Mouse (Mus musculus) neutrophil, adult 5-6 weeks (primary cell): ENCODE data around the gene Naa35. TPM values are rescaled to one million over a fixed set of nuclear protein-coding genes. Genes with fewer than 3 reads are reported as not detected.

Experiments
- ATAC-seq: fragments of 151-379, 151-347 bp; 2 replicates; pipeline ENCODE4 v1.8.0; 2017; ENCODE audit warnings: mild to moderate bottlenecking, moderate TSS enrichment; ENCODE audit not compliant: insufficient number of reproducible peaks, poor library complexity, low FRiP score, severe bottlenecking; ENCODE audit errors: extremely low read depth
- total RNA-seq: library from RNA; stranded (forward); fragments of 200-1000 nt; gene quantifications from 2 replicates; pipeline ENCODE4 v1.2.3, GENCODE M21; 2017

Naa35 gene
- total RNA-seq, 1 experiment from 2014 or later = 69.7 TPM

DNA sequence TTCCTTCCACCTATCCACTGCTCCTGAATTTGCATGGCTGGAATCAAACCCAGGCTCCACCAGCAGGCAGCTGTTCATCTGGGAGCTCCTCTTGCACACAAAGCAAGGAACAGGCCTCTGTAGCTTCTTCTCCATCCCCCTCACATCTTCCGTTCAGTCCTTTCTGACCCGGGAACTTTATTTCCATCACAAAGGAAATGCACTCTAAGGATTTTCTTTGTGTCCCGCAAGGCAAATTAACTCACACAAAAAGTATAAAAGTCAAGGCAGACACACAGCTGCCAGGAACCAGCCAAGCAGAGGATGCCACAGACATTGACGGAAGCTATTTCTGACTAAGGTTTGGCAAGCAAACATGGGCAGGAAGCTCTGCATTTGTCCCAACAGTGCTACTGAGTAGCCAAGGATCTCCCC lies 71.9 kb downstream of the Naa35 start:
- no peak for ATAC-seq

DNA sequence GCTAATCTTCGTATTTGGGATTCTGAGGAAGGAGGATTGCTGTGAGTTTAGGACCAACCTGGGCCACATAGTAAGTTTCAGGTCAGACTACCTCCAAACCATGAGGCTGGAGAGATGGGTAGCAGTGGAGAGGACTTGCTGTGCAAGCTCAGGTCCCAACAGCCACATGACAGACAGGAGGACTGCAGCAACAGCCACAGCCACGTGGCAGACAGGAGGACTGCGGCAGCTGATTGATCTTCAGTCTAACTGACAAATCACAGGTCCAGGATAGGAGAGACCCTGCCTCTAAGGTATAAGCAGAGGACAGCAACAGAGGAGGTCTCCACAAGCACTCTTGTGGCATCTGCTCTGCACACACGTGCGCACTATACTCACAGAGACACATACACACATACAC lies 72.7 kb downstream of the Naa35 start:
- ATAC-seq = no peak

DNA sequence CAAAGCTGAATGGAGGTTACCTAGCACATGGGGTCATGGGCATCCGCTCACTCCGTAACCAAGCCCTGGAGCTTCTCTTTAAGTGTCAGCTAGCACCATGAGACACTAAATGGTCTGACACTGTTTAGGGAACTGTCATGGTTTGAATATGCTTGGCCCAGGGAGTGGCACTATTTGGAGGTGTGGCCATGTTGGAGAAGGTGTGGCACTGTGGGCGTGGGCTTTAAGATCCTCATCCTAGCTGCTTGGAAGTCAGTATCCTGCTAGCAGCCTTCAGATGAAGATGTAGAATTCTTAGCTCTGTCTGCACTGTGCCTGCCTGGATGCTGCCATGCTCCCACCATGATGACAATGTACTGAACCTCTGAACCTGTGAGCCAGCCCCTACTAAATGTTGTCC lies 75.3 kb downstream of the Naa35 start:
- ATAC-seq = no peak

DNA sequence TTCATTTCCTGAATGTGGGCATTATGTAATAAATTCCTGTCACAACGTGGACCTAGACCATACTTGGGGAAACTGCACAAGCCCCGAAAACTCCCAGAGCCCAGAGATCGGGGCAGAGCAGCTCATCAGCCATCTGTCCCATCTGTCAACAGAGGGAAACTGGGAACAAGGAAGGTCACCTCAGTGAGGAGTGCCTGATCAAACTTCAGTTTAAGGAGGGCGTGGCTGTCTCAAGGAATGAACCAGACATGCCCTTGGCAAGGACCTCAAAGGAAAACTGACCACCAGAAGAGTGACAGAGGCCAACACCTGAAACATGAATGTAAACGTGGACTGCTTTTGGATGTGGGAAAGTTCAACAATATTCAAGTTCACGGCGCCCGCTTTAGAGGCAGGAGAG lies 76.3 kb downstream of the Naa35 start:
- ATAC-seq = no peak

DNA sequence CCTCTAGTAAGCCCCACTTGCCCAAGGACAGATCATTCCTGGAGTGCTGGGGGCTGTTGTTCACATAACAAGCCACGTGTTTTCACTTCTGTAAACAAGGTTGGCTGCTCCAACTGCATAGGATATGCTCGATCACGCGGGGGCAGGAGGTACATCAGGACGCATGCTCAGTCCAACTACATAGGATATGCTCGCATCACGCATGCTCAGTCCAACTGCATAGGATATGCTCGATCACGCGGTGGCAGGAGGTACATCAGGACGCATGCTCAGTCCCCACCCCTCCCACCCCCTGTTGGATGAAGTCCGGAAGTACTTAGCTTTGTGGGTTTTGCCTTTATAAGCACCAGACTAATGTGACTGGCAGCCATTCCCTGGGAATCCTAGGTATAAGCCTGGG lies 76.9 kb downstream of the Naa35 start:
- ATAC-seq = no peak

DNA sequence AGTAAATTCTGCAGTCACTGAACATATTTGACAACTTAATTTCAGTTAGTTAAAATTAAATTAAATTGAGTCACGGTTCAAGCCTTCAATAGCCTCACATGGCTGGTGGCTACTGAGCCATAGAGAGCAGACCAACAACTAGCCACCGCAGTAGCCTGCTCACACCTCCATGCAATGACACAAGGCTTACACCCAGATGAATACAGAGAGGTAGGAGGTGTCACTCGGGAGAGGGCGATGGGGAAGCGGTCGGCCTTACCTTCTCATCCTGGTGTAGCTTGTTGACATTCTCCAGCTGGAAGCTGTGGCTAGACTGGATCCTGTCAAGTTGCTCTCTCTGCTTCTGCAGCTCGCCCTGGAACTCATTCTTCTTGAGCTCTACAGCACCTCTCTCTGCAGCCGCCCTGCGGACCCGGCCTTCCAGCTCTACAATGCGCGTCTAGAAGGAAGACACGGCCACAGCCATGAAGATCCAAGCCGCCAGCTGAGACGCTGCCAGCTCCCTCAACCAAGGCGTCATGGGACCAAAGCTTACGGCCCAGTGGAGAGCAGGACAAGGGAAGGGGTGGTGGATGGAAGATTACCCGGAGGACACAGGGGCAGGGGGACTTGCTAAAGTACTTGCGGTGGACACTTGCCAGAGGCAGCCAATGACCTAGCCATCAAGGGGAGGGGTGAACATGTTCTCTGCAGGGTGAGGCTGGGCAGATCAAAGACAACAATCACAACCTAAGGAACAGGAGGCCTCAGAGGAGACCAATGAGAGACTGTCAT lies 79.1 kb downstream of the Naa35 start:
- no peak for ATAC-seq

DNA sequence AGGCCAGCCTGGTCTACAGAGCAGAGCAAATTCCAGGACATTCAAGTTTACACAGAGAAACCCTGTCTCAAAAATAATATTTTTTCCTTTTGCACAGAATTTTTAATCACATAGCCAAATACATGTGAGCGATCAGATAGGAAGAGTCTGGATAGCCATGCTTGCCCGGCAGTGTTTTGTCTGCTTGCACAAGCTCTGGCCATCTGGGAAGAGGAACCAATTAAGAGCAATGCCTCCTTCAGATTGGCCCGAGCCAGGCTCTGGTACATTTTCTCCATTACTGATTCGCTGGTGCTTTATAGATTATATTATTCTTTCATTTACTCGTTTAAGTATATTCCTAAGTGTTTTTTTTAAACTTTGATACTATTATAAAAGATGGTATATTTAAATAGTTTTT lies 82.7 kb downstream of the Naa35 start:
- no peak for ATAC-seq

DNA sequence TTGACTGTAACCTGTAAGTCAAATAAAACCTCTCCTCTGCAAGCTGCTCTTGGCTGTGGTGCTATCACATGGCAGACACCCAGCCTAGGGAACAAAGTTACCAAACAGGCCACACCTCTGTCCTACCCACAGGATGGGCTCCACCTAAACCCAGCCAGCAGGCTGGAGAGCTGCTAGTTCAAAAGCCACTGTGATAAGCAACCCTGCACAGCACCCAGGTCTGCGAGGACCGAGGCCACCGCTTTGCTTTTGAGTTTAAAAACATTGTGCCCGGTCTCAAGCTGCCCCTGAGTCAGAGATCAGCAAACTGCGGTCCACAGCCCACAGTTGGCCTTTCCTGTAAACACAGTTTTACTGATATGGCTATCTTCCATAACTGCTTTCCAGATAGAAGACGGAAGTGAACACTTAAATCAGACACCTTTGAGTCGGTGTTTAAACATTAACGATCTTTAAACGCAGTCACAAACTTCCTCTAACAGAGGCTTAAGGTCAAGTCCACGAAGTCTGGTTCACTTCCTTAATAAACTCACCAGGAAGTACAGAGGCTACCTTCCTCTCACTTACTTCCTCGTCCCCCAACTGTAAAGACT lies 83.5 kb downstream of the Naa35 start:
- peak; percentile 53 for ATAC-seq

DNA sequence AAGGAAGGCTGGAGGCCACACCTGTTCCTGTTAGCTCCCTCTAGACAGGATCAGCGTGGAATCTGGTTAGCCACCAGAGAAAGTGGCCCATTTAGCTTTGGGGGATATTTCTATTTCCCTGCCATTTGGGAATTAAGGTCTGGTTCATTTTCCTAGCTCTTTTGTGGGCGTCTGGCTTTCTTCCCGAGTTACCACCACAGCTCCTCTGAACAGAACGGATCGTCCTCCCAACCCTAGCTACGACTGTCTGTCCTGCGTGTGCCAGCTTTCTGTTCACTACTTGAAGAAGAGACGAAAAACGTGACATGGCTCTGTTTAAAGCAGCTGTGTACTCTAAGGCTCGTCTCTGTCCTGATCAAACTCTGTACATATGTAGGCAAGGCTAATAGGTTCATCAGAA lies 84.9 kb downstream of the Naa35 start:
- ATAC-seq = no peak

DNA sequence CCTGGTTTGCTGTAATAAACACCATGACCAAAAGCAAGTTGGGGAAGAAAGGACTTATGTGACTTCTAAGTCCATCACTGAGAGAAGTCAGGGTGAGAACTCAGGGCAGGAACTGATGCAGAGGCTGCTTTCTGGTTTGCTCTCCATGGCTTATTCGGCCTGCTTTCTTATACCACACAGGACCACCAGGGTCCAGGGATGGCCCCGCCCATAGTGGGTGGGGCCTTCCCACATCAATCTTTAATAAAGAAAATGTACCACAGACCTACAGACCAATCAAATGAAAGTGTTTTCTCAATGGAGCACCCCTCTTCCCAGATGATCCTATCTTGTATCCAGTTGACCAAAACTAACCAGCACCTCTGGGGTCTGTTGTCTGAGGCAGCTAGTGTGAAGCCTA lies 86.5 kb downstream of the Naa35 start:
- no peak for ATAC-seq

DNA sequence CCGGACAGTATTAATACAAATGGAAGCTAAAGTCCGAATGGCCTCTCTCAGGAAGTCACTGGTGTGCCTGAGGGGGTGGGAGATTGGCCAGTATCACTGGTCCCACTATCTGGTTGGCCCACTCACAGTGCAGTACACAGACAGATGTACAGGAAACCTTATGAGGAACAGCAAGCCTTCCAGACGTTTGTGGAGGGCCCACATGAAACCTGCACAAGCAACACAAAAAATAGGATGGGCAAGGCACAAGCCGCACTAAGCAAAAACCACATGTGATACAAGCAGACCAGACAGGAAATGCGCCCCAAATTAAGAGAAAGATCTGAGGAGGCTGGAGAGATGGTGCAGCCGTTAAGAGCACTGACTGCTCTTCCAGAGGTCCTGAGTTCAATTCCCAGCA lies 87.2 kb downstream of the Naa35 start:
- ATAC-seq = no peak

DNA sequence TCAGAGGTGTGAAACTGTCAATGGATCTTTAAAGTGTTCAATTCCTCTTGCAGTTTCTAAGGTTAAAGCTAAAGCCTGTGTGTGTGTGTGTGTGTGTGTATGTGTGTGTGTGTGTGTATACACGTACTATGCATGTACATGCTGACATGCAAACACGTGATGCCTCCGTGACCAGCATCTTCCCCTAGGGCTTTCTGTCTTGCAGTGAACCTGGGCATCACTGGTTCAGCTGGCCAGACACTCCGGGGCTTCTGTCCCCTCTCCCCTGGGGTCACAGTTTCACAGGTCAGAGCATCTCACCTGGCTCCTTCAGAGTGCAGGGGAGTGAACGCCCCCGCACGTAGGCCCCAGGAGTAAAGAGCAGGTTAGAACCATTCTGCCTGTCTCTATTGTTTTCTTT lies 88.5 kb downstream of the Naa35 start:
- no peak for ATAC-seq

DNA sequence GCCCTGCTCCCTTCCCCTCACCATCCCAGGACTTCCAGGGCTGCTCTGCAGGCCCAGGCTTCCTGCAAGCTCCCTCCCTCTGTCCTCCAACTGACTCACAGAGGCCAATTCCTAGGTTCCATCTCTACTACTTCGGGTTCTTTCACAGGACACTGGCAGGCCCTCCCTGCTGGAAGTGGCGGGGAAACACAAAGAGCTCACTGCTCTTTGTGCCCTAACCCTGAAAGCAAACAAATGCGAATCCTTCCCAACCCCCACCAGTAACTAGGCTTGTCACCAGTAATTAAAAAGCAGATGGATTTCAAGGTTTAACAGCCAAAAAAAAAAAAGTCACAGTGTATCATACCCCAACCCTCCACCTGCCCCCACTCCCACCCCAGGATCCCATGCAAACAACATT lies 89.2 kb downstream of the Naa35 start:
- ATAC-seq = no peak

DNA sequence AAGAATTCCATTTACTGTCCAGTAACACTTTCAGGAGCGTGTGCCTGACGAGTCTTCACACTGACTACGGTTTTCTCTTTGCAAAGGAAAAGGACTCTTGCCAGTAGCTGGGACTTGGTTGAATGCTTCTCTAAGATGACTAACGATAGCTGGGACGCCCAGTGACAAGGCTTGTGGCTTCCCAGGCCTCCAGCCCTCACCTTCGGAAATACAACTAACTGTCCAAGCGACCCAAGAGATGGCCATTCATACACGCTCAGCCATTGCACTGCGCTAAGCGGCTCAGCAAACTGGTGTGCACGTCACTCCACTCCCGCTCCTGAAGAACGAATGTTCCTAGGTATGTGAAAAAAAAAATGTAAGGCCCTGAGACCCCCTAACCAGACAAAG lies 89.7 kb downstream of the Naa35 start:
- no peak for ATAC-seq

DNA sequence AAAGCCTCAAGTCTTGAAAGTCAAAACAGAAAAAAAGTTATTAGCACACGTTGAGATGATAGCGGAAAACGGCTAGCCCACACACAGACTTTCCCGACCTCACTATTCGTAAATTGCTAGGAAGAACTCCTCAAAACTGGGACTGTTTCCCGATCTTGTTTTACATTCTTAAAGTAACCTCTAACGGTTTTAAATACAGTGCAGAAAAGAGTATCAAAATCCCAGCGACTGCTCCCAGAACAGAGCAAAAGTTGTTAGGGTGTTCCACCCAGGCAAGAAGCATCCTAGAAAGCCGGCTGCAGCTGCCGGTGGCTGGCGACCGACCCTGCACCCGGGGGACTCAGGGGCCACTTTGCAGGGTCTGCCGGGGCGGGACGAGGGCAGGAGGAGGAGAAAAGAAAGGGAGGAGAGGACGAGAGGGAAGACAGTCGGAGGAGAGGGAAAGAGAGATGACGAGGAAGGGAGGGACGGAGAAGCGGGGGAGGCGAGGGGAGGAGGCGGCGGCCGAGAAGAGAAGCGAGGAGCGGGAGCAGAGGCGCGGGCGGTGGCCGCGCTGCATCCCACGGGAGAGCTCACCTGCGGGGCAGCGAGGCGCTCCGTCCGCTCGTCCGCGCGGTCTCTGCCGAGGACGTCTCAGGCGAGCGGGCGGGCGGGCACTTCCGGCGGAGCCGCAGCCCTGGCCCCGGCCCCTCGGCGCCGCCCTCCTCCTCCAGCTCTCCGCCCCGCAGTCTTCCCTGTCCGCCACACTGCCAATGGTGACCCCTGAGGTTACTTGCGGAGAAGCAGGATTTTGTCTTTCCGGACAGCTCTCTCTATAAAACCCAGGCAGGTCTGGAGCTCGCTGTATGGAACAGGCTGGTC lies 90.3 kb downstream of the Naa35 start, which contains the start of gene Golm1:
Golm1 (minus strand) TSS at position 661 of the 861 bp plus-strand sequence.
- peak; percentile 21; the same call in 1 of the 2 replicates for ATAC-seq

DNA sequence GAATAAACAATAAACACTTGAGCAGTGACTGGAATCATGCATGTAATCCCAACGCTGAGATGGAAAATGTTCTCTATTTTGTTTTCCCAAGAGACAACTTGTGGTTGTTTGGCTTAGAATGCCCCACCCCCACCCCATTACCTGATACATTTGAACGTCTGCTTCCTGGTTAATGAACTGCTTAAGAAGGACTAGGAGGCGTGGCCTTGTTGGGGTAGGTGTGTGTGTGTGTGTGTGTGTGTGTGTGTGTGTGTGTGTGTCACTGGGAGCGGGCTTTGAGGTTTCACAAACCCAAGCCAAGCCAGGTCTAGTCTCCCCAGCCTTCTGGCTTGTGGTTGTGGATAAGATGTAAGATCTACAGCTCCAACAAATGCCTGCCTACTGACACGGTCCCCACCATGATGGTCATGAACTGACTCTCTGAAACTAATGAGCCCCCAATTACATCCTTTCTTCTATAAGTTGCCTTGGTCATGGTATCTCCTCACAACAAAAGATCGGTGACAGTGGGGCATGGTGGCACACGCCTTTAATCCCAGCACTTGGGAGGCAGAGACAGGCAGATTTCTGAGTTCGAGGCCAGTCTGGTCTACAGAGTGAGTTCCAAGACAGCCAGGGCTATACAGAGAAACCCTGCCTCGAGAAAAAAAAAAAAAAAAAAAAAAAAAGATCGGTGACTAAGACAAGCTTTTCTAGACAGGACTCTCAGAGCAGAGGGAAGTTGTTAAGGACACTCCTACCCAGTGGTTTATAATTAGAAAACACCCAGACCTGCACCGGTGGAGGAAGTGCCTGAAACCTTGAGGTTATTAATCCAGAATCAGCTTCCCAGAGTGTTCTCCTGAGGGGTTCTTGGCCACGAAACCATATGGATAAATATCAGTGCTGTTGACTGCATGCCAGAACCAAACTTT lies 91.5 kb downstream of the Naa35 start:
- peak; percentile 61; the same call in 1 of the 2 replicates for ATAC-seq

DNA sequence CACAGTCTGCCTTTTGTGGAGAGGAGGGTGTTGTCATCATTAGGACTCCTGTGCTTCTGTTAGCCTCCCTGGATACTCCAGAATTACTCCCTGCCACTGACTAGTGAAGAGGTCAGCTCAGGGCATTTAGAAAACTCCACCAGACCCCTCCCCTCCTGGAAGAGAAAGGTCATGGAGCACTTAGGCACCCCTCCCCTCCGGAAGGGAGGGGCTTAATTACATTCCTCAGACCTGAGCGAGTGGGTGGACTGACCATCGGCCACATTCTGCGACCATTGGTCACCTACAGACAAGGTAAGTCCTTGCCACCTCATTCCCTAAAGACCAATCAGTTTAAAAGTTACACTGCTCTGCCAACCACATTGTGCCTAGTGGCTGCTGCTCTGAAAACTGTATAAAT lies 94.2 kb downstream of the Naa35 start:
- no peak for ATAC-seq

DNA sequence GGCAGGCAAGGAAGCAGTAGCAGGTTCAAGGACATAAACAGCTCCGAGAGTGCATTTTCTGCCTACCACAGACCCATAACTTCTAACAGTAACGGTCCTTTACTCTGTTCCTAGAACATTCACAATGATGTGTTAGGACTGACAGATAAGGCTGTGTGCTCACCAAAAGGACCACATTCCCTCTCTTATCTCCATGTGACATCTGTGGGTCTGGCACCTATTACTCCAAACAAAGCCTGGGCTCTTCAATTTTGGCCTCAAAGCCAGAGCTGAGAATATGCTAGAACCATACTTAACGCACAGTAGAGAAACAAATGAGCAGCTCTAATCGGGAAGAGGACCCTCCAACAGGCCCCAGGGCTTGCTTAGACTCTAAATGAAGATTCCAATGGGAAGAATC lies 94.8 kb downstream of the Naa35 start:
- no peak for ATAC-seq

DNA sequence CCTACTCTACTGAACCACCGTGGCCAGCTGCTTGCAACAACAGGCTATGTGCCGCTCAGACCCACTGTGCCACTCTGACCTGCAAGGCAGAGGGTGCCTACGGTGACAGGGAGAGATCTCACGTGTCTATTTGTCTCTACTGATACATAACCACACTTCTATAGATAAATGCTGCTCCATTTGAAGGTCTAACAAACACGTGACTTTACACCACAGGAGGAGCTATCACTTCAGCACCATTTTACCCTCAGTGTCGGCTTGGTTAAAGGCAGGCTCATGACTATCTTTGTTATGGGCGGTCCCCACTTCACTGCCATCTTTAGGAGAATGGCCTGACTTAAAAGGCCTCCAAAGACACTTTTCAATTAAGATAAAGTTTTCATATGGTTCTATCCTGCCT lies 97.6 kb downstream of the Naa35 start:
- no peak for ATAC-seq
